21 mouse cellular contexts compared by ENCODE assay signal in the genomic region with DNA sequence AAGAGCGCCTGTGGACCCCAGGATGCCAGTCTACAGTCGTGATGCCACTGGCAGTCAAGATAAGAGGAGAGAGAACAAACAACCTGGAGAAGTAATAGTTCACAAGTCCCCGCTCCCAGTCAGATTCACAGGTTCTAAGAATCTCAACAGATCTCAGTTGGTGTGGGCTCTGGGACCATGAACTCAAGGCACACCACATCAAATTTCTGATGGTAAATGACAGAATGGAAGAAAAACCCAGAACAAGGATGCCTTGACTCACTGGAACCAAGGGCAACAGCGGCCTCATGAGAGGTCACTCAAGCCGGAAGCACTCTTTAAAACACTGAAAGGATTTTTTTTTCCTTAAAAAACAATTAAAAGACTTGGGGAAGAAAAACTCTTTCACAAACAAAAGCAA. TPM values are rescaled to one million over a fixed set of nuclear protein-coding genes. Genes with fewer than 3 reads are reported as not detected.
DNase-seq lines count a peak whose midpoint lies in the region; ATAC-seq lines count a peak whose summit lies in the region.
"Had no signal": no experiment of that assay in that cellular context is flagged by ENCODE, and none has a peak within 500 bp of the region (broad histone marks: within the 10 kb centered on the region; RNA-seq: fewer than 3 reads in every experiment).

No protein-coding gene starts in this region.

- no peaks in the 10 kb centered on the region for H3K36me3 ChIP-seq in heart, embryonic 11.5 days (ENCODE audit: control insufficient read depth, insufficient read depth, low read length)
- no peaks in the 10 kb centered on the region for H3K36me3 ChIP-seq in lung, embryonic 16.5 days (ENCODE audit: control insufficient read depth, insufficient read depth, low read length)
- H3K36me3 ChIP-seq: G1E had no signal

- H3K27ac ChIP-seq in heart, embryonic 11.5 days (ENCODE audit: low read depth, low read length) = no peak overlapping the region
- peak overlapping the region; percentile 33; the same call in 1 of the 2 replicates for H3K27ac ChIP-seq in lung, embryonic 16.5 days (ENCODE audit: low read length)

- DNase-seq in adrenal gland, postnatal 14 days = peak; percentile 19
- DNase-seq in adrenal gland, postnatal 25 days = no peak
- peak; percentile 66 for DNase-seq in heart, adult 11 months
- no peak for DNase-seq in lung, postnatal 25 days (ENCODE audit: low spot score)
- DNase-seq in testis, postnatal 10 days (ENCODE audit: low spot score) = peak; percentile 17
- DNase-seq in testis, postnatal 14 days (ENCODE audit: low spot score) = no peak
- DNase-seq: adrenal gland, adult 2 months; adrenal gland, adult 8-10 months; adrenal gland, postnatal 10 days; adrenal gland, postnatal 36 days; B cell, adult 2 months; cerebellum, adult 11 months; cerebellum, adult 11-12 months; cerebellum, adult 18-20 months; cerebellum, adult 2 months had no signal

- no peak overlapping the region for H3K9ac ChIP-seq in heart, embryonic 11.5 days (ENCODE audit: low read depth, low read length)
- H3K9ac ChIP-seq in lung, embryonic 16.5 days (ENCODE audit: low read length) = no peak overlapping the region

- peaks cover 9% of the 10 kb centered on the region for H3K4me1 ChIP-seq in heart, embryonic 11.5 days (ENCODE audit: control insufficient read depth, insufficient read depth, low read length)
- H3K4me1 ChIP-seq in lung, embryonic 16.5 days (replicated peaks; ENCODE audit: control insufficient read depth, insufficient read depth, low read length) = peaks cover 13% of the 10 kb centered on the region

- no peak overlapping the region for H3K4me2 ChIP-seq in heart, embryonic 11.5 days
- H3K4me2 ChIP-seq in lung, embryonic 16.5 days (ENCODE audit: low read depth, low read length) = no peak overlapping the region

- H3K9me3 ChIP-seq in heart, embryonic 11.5 days (replicated peaks; ENCODE audit: control insufficient read depth, low read length) = no peaks in the 10 kb centered on the region
- H3K9me3 ChIP-seq in lung, embryonic 16.5 days (ENCODE audit: control insufficient read depth, low read length) = no peaks in the 10 kb centered on the region
- H3K9me3 ChIP-seq: G1E had no signal

- 61% methylated on average over 5 of the region's 5 CpGs for WGBS in heart, embryonic 11.5 days (ENCODE audit: insufficient replicate concordance)
- WGBS in lung, embryonic 16.5 days = 62% methylated on average over 5 of the region's 5 CpGs

- no peaks in the 10 kb centered on the region for H3K27me3 ChIP-seq in heart, embryonic 11.5 days (ENCODE audit: control insufficient read depth, insufficient read depth, low read length)
- H3K27me3 ChIP-seq in lung, embryonic 16.5 days (ENCODE audit: control insufficient read depth, insufficient read depth, low read depth, low read length) = no peaks in the 10 kb centered on the region

- H3K4me3 ChIP-seq in heart, embryonic 11.5 days (ENCODE audit: low read depth, low read length) = no peak overlapping the region
- H3K4me3 ChIP-seq in lung, embryonic 16.5 days (ENCODE audit: low read length) = no peak overlapping the region

- no peak for ATAC-seq in heart, embryonic 11.5 days (replicated peaks; ENCODE audit: insufficient number of reproducible peaks, low FRiP score, low TSS enrichment)
- no peak for ATAC-seq in lung, embryonic 16.5 days (ENCODE audit: low read depth)
- ATAC-seq: activated CD4-positive, CD25-positive, alpha-beta regulatory T cell, adult 4 months; CD4-positive, CD25-positive, alpha-beta regulatory T cell, adult 4 months; Patski had no signal

RNA-seq across cellular contexts. Expression of gene Cracr2a, which starts 27.4 kb away (rescaled TPM):
- total RNA-seq in adrenal gland, postnatal 14 days (2021) = 1.0 and 3.6 TPM in 2 replicates
- total RNA-seq in adrenal gland, postnatal 25 days (2021) = 2.9 and 3.6 TPM in 2 replicates
- polyA plus RNA-seq in heart, embryonic 11.5 days (2014; fragmentation: Nextera tagmentation; extraction: Ambion mirVana) = 0.93 and 1.0 TPM in 2 replicates
- polyA plus RNA-seq in lung, embryonic 16.5 days (2015; fragmentation: Nextera tagmentation; extraction: Ambion mirVana) = 4.3 and 4.7 TPM in 2 replicates
- polyA plus RNA-seq: G1E, Patski had no signal

Comparison
In these comparisons a context has a peak if more than half of its experiments do, and no peak if none do; other contexts are left out.
1. DNase-seq: peak in adrenal gland, postnatal 14 days (single experiment), heart, adult 11 months (single experiment) and testis, postnatal 10 days (single experiment); none in adrenal gland, postnatal 25 days (single experiment), lung, postnatal 25 days (single experiment) and testis, postnatal 14 days (single experiment).